Mouse (Mus musculus) olfactory bulb, adult 2 months (tissue): ENCODE data around the gene Rab12. TPM values are rescaled to one million over a fixed set of nuclear protein-coding genes. Genes with fewer than 3 reads are reported as not detected.

Source experiments
- H3K27ac ChIP-seq: fragments of 200-500 bp; 2 replicates; pipeline ENCODE4 v1.5.1; 2012; ENCODE audit warnings: low read depth, low read length; ENCODE audit not compliant: insufficient read depth
- H3K4me1 ChIP-seq: fragments of 200-500 bp; 2 replicates; pipeline ENCODE4 v1.6.1; 2012; ENCODE audit warnings: low read length; ENCODE audit not compliant: control insufficient read depth, insufficient read depth
- H3K4me3 ChIP-seq: fragments of 200-500 bp; 2 replicates; pipeline ENCODE4 v1.5.1; 2012; ENCODE audit warnings: mild to moderate bottlenecking, low read depth, low read length, moderate library complexity; ENCODE audit not compliant: insufficient read depth
- CTCF ChIP-seq: fragments of 200-500 bp; IDR thresholded peaks from 2 replicates; pipeline ENCODE4 v1.5.1; 2012; ENCODE audit warnings: low read depth, mild to moderate bottlenecking, low read length, moderate library complexity; ENCODE audit not compliant: insufficient read depth
- POLR2A ChIP-seq: fragments of 200-500 bp; IDR thresholded peaks from 2 replicates; pipeline ENCODE4 v1.6.1; 2012; ENCODE audit warnings: mild to moderate bottlenecking, low read depth, low read length, moderate library complexity; ENCODE audit not compliant: insufficient read depth
- WGBS: fragments of 180-500 bp; shearing (Covaris S2); methylation state at CpG from one replicate; pipeline ENCODE4 v1.1.7; 2018; 5-methylcytosine and 5-hydroxymethylcytosine counted together
- polyA plus RNA-seq: library from polyadenylated mRNA; stranded (reverse); fragments of >200 nt; gene quantifications from 2 replicates; pipeline ENCODE4 v1.2.4, GENCODE M21; 2012; ENCODE audit warnings: low replicate concordance; ENCODE audit not compliant: missing spikeins, insufficient read depth, insufficient read length

Gene Rab12
- polyA plus RNA-seq, 1 experiment, result not detected

- no peak for TF ChIP-seq CTCF
- TF ChIP-seq POLR2A, result no peak
- H3K27ac ChIP-seq, result no peak overlapping the region
- peaks cover 15% of the 10 kb centered on the region for H3K4me1 ChIP-seq
- no peak overlapping the region for H3K4me3 ChIP-seq
- WGBS, result 46% methylated on average over 9 of the region's 9 CpGs
These were observed 16.1 kb downstream of the Rab12 start for GRCm38 (mm10) chr17:66503466-66503865.

GRCm38 (mm10) chr17:66502865-66503264 is 16.7 kb downstream of the Rab12 start:
- peaks cover 15% of the 10 kb centered on the region for H3K4me1 ChIP-seq
- H3K4me3 ChIP-seq, result no peak overlapping the region
- H3K27ac ChIP-seq, result no peak overlapping the region
- 71% methylated on average over 6 of the region's 6 CpGs for WGBS
- TF ChIP-seq CTCF, result no peak

- Histone ChIP-seq H3K4me3 (no peak overlapping the region), H3K4me1 (peaks cover 3% of the 10 kb centered on the region), H3K27ac (no peak overlapping the region)
- 89% methylated on average over 14 of the region's 14 CpGs for WGBS
- TF ChIP-seq POLR2A (no peak), CTCF (no peak)
These were observed 20.9 kb downstream of the Rab12 start for GRCm38 (mm10) chr17:66498598-66498997.

- no peak overlapping the region for H3K27ac ChIP-seq
- WGBS, result 92% methylated on average over 9 of the region's 9 CpGs
- TF ChIP-seq CTCF (no peak), POLR2A (no peak)
- no peaks in the 10 kb centered on the region for H3K4me1 ChIP-seq
- no peak overlapping the region for H3K4me3 ChIP-seq
These were observed 22.9 kb downstream of the Rab12 start for GRCm38 (mm10) chr17:66496589-66496988.

- Histone ChIP-seq H3K4me1 (no peaks in the 10 kb centered on the region), H3K27ac (no peak overlapping the region), H3K4me3 (no peak overlapping the region)
- TF ChIP-seq POLR2A (no peak), CTCF (no peak)
- WGBS, result 33% methylated on average over 10 of the region's 10 CpGs
These were observed 29.4 kb downstream of the Rab12 start for GRCm38 (mm10) chr17:66490022-66490601.

- TF ChIP-seq POLR2A (no peak), CTCF (no peak)
- no peaks in the 10 kb centered on the region for H3K4me1 ChIP-seq
- no peak overlapping the region for H3K27ac ChIP-seq
- no peak overlapping the region for H3K4me3 ChIP-seq
- WGBS, result 91% methylated on average over 6 of the region's 6 CpGs
These were observed 33.0 kb downstream of the Rab12 start for GRCm38 (mm10) chr17:66486576-66486975.

- H3K4me3 ChIP-seq, result no peak overlapping the region
- peak; percentile 85; the same call in 1 of the 2 replicates for TF ChIP-seq CTCF
- no peak for TF ChIP-seq POLR2A
- WGBS, result 4% methylated on average over 11 of the region's 11 CpGs
- H3K4me1 ChIP-seq, result no peaks in the 10 kb centered on the region
- no peak overlapping the region for H3K27ac ChIP-seq
These were observed 33.8 kb downstream of the Rab12 start for GRCm38 (mm10) chr17:66485742-66486141.

GRCm38 (mm10) chr17:66484965-66485364 is 34.6 kb downstream of the Rab12 start:
- Histone ChIP-seq H3K27ac (no peak overlapping the region), H3K4me3 (no peak overlapping the region), H3K4me1 (peaks cover 4% of the 10 kb centered on the region)
- 79% methylated on average over 2 of the region's 2 CpGs for WGBS
- TF ChIP-seq CTCF (no peak), POLR2A (no peak)

- TF ChIP-seq CTCF, result no peak
- no peak for TF ChIP-seq POLR2A
- Histone ChIP-seq H3K4me1 (peaks cover 10% of the 10 kb centered on the region), H3K27ac (no peak overlapping the region), H3K4me3 (no peak overlapping the region)
- 89% methylated on average over 9 of the region's 9 CpGs for WGBS
These were observed 35.7 kb downstream of the Rab12 start for GRCm38 (mm10) chr17:66483651-66484454.
